Mouse (Mus musculus) macrophage (primary cell): ENCODE results near the gene Schip1. TPM values are rescaled to one million over a fixed set of nuclear protein-coding genes. Genes with fewer than 3 reads are reported as not detected.

ENCODE experiments used
- H3K27ac ChIP-seq: fragments of 350-480 bp; formaldehyde crosslinking; 2 replicates; pipeline ENCODE4 v1.9.0; 2021
- H3K36me3 ChIP-seq: fragments of 350-480 bp; formaldehyde crosslinking; 2 replicates; pipeline ENCODE4 v1.9.0; 2021; ENCODE audit errors: inconsistent target
- H3K4me3 ChIP-seq: fragments of 350-480 bp; formaldehyde crosslinking; 2 replicates; pipeline ENCODE4 v1.9.0; 2021; ENCODE audit errors: inconsistent target
- H3K79me2 ChIP-seq: fragments of 350-480 bp; formaldehyde crosslinking; 2 replicates; pipeline ENCODE4 v1.9.0; 2021; ENCODE audit errors: inconsistent target
- WGBS: methylation state at CpG from one replicate; pipeline ENCODE4 v1.1.7; 2026; ENCODE audit warnings: inconsistent platforms; ENCODE audit not compliant: missing documents; 5-methylcytosine and 5-hydroxymethylcytosine counted together
- polyA plus RNA-seq: library from polyadenylated mRNA; stranded (reverse); fragments of 250-400 nt; gene quantifications from 3 replicates; pipeline ENCODE4 v1.2.4, GENCODE M21; 2018; ENCODE audit warnings: inconsistent platforms

The Schip1 gene
- polyA plus RNA-seq, 1 experiment from 2014 or later = not detected

- no peak overlapping the region for H3K27ac ChIP-seq
- WGBS = 35% methylated on average over 8 of the region's 9 CpGs
- no peaks in the 10 kb centered on the region for H3K36me3 ChIP-seq
- no peak overlapping the region for H3K4me3 ChIP-seq
- no peaks in the 10 kb centered on the region for H3K79me2 ChIP-seq
These were observed 431.2 kb downstream of the Schip1 start for GRCm38 (mm10) chr3:68495736-68496242.

- no peaks in the 10 kb centered on the region for H3K36me3 ChIP-seq
- 84% methylated on average over 6 of the region's 6 CpGs for WGBS
- no peak overlapping the region for H3K4me3 ChIP-seq
- no peak overlapping the region for H3K27ac ChIP-seq
- H3K79me2 ChIP-seq = no peaks in the 10 kb centered on the region
These were observed 431.9 kb downstream of the Schip1 start for GRCm38 (mm10) chr3:68496513-68496912.

DNA sequence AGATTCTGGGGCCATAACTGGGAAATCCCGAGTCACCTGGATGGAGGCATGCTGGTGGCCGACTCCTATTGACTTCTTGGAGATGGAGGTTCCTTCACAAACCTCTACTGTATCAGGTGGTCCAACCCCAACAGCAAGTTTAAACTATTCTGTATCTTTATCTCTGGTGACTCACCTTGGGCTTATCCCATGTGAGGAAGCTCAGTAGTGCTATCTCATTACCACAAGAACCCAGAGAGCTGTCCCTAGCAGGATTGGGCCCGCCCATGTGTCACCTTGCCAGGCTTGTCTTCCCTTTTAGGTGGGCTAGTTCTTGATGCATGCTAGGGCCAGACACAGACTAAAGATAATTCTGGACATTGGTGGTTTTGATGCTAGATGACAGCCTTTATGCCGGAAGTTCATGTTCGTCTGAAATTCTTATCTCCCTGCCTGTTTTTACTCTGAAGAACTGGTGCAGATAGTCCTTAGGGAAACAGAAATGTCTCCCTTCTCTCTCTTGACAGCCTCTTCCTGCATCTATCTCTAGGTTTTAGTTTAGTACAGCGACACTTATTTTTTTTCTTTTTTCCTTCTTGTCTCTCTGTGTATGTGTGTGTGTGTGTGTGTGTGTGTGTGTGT, 435.0 kb downstream of the Schip1 start:
- no peaks in the 10 kb centered on the region for H3K79me2 ChIP-seq
- no peaks in the 10 kb centered on the region for H3K36me3 ChIP-seq
- no peak overlapping the region for H3K27ac ChIP-seq
- H3K4me3 ChIP-seq = no peak overlapping the region
- WGBS = 85% methylated on average over 5 of the region's 6 CpGs

DNA sequence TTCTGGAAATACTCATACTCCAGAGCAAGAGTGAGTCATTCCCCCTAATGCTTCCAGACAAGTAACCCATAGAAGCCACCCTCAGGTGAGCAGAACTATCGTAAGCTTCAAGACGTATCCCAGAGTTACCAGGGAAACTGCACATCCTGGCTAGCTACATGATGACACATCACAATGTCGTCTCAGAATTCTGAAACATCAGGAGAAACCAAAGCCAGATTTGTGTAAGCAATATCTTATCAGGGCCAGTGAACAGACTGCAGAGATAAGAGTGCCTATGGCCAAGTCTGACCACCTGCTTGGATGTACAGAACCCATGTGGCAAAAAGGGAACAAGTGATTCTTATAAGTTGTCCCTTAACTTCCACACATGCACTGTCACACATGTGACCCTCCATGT, 440.2 kb downstream of the Schip1 start:
- no peak overlapping the region for H3K27ac ChIP-seq
- WGBS = 100% methylated on average over 3 of the region's 3 CpGs
- no peaks in the 10 kb centered on the region for H3K79me2 ChIP-seq
- no peaks in the 10 kb centered on the region for H3K36me3 ChIP-seq
- no peak overlapping the region for H3K4me3 ChIP-seq

DNA sequence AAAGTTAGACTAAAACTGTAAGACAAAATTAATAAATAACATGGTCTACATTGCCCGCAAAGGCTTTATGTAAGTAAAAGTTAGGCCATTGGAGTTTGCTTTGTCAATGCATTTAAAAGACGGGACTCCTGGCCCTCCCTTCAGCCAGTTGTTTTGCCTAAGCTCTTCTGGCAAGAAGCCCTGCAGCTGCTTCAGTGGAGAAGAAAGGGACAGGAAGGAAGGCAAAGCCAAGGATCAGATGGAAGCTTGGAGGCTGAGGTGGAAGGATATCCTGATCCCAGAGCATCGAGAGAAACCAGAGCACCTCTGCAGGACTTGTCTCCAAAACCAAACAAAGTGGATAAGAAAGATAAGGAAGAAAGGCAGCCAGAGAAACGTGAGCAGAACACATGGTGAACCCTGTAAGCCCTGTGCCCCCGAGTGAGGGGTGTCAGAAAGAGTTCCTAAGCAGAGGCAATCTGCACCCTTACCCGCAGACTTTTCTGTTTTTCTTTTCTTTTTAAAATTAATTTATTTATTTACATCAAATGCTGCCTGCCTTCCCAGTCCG, 442.2 kb downstream of the Schip1 start:
- no peak overlapping the region for H3K27ac ChIP-seq
- 83% methylated on average over 7 of the region's 7 CpGs for WGBS
- H3K36me3 ChIP-seq = no peaks in the 10 kb centered on the region
- H3K4me3 ChIP-seq = no peak overlapping the region
- H3K79me2 ChIP-seq = no peaks in the 10 kb centered on the region

DNA sequence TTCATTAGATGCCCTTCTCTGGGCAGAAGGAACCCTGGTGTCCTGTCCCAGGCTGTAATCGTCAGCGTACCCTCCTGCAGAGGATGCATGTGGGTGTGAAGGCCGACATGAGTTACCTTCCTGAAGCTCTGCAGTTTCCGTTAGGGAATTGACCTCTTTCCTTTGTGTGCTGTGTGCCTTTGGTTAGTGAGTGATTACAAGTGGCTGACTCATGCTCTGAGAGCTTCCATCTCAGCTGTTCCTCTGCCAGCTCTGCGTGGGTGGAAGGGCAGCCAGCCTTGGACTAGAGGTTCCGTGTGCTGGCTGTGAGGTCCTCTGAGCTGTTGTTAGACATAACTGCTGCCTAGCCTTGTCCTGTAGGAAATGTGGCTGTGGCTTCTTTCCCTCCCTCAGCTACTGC, 444.0 kb downstream of the Schip1 start:
- H3K4me3 ChIP-seq = no peak overlapping the region
- H3K79me2 ChIP-seq = no peaks in the 10 kb centered on the region
- no peaks in the 10 kb centered on the region for H3K36me3 ChIP-seq
- no peak overlapping the region for H3K27ac ChIP-seq
- WGBS = 4% methylated on average over 5 of the region's 6 CpGs

DNA sequence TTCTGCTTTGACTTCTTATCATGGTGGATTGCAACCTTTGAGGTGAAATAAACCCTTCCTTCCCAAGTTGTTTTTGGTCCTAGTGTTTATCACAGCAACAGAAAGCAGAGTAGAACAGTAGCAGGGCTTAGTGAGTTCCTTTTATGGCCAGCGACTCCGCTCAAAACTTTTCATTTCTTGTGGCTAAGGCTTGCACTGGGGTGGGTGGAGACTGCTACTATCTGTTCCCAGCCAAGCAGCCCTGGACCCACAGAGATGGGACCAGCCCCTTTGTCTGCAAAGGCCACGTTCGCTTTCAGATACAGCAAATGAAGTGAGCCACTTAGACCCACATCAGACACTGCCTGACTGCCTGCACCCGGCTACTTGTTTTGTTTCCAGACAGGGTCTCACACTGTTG, 446.3 kb downstream of the Schip1 start:
- WGBS = 56% methylated on average over 5 of the region's 5 CpGs
- no peak overlapping the region for H3K27ac ChIP-seq
- H3K4me3 ChIP-seq = no peak overlapping the region
- H3K36me3 ChIP-seq = no peaks in the 10 kb centered on the region
- H3K79me2 ChIP-seq = no peaks in the 10 kb centered on the region

- 78% methylated on average over 4 of the region's 4 CpGs for WGBS
- Histone ChIP-seq H3K27ac (no peak overlapping the region), H3K36me3 (no peaks in the 10 kb centered on the region), H3K4me3 (no peak overlapping the region), H3K79me2 (no peaks in the 10 kb centered on the region)
These were observed 447.1 kb downstream of the Schip1 start for GRCm38 (mm10) chr3:68511744-68512143.

DNA sequence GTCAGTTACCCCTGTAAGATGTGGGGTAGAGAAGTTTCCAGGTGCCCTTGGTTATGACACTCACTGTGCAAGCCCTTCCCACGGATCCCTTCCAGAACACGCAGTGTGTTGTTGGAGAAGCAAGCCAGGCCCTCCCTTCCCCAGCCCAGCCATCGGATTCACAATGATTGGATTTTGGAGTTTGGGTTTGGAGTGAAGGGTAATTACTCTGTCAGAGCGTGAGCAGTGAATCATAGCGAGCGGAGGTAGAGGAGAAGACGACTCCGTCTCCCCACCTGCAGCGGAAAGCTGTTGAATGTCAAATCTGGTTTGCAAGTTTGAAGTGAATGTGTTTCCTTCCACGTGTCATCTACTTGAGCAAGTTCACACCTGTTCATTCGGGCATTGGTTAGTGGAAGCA, 447.7 kb downstream of the Schip1 start:
- H3K27ac ChIP-seq = no peak overlapping the region
- H3K36me3 ChIP-seq = no peaks in the 10 kb centered on the region
- H3K79me2 ChIP-seq = no peaks in the 10 kb centered on the region
- WGBS = 96% methylated on average over 11 of the region's 11 CpGs
- no peak overlapping the region for H3K4me3 ChIP-seq

GRCm38 (mm10) chr3:68513340-68514119, 448.9 kb downstream of the Schip1 start:
- no peak overlapping the region for H3K4me3 ChIP-seq
- no peaks in the 10 kb centered on the region for H3K36me3 ChIP-seq
- no peaks in the 10 kb centered on the region for H3K79me2 ChIP-seq
- 93% methylated on average over 7 of the region's 7 CpGs for WGBS
- no peak overlapping the region for H3K27ac ChIP-seq

DNA sequence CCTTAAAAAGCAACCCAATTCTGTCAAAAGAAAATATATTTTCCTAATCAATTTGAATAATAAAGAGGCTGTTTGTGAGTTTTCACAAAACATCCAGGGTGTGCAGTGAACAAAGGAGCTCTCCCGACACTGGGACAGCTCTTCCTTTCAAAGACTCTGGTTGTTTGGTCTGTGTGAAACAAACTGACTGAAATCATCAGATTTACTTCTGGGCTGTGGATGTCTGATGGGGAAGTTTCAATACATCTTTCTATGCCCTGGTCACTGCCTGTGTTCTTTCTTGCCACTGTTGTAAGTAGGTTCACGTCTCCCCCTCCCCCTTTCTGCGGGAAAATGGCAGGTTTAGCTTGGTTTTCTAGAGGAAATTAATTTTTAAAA, 449.5 kb downstream of the Schip1 start:
- WGBS = 100% methylated on average over 1 of the region's 3 CpGs
- H3K27ac ChIP-seq = no peak overlapping the region

GRCm38 (mm10) chr3:68514717-68515116, 450.1 kb downstream of the Schip1 start:
- WGBS = 73% methylated on average over 3 of the region's 3 CpGs
- H3K4me3 ChIP-seq = no peak overlapping the region
- no peak overlapping the region for H3K27ac ChIP-seq

More for the DNA sequence above, 449.5 kb downstream of the Schip1 start:
- H3K36me3 ChIP-seq = no peaks in the 10 kb centered on the region
- H3K79me2 ChIP-seq = no peaks in the 10 kb centered on the region
- H3K4me3 ChIP-seq = no peak overlapping the region

DNA sequence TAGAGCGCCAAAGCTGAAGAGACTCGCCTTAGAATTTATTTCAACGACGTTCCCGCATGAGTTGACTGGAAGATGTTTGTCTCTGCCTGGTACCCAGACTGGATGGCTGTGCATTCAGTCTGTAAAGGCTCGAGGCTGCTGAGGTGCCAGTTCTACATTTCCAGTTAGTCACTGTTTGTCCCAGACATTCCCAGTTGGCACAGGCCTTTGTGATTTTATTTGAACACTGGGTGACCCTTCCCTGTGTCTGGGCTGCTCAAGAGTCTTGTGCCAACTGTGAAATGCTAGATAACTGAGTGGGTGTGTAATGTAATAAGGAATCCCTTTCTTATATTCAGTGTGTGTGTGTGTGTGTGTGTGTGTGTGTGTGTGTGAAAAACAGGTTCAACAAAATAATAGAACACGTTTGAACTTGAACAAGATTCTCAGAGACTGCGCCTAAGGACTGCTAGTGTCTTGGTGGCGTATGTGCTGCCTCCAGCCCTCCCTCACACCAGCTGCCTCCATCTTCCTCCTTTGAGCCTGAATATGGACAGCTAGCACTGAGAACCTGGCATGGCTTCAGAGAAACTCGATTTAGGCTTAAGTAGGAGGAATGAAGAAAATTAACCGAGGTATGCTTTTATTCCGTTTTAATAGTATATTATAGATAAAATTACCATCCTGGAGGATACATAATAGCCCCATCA, 451.9 kb downstream of the Schip1 start:
- 93% methylated on average over 12 of the region's 12 CpGs for WGBS
- no peaks in the 10 kb centered on the region for H3K36me3 ChIP-seq
- no peak overlapping the region for H3K4me3 ChIP-seq
- no peak overlapping the region for H3K27ac ChIP-seq
- H3K79me2 ChIP-seq = no peaks in the 10 kb centered on the region

More at GRCm38 (mm10) chr3:68514717-68515116, 450.1 kb downstream of the Schip1 start:
- Histone ChIP-seq H3K79me2 (no peaks in the 10 kb centered on the region), H3K36me3 (no peaks in the 10 kb centered on the region)

- H3K36me3 ChIP-seq = no peaks in the 10 kb centered on the region
- H3K4me3 ChIP-seq = no peak overlapping the region
- no peak overlapping the region for H3K27ac ChIP-seq
- WGBS = 81% methylated on average over 7 of the region's 7 CpGs
- H3K79me2 ChIP-seq = no peaks in the 10 kb centered on the region
These were observed 452.6 kb downstream of the Schip1 start for GRCm38 (mm10) chr3:68517236-68517635.

GRCm38 (mm10) chr3:68518041-68518440, 453.4 kb downstream of the Schip1 start:
- Histone ChIP-seq H3K79me2 (no peaks in the 10 kb centered on the region), H3K27ac (no peak overlapping the region), H3K36me3 (no peaks in the 10 kb centered on the region), H3K4me3 (no peak overlapping the region)
- WGBS = 92% methylated on average over 8 of the region's 8 CpGs
